Mouse (Mus musculus) layer of hippocampus, postnatal 25 days (tissue): ENCODE data around the gene Gm49601. TPM values are rescaled to one million over a fixed set of nuclear protein-coding genes. Genes with fewer than 3 reads are reported as not detected.

Experiments
- DNase-seq, 2 experiments: peaks; one replicate each; pipeline ENCODE4 v3.0.0; 2022; ENCODE audit warnings: mixed read lengths in 2 of 2, low spot score in 1 of 2; ENCODE audit errors: extremely low spot score in 1 of 2
- total RNA-seq, 2 experiments: library from RNA; stranded (reverse); gene quantifications; 2 replicates each; pipeline ENCODE4 v1.2.3; 2021

Gene Gm49601
- total RNA-seq, 2 experiments from 2014 or later: 179 to 190 TPM

GRCm38 (mm10) chr16:18583673-18584357 is 42.4 kb downstream of the Gm49601 start:
- DNase-seq: no peak

- DNase-seq: no peak
These were observed 43.1 kb downstream of the Gm49601 start for GRCm38 (mm10) chr16:18583169-18583568.

- DNase-seq: no peak
These were observed 43.6 kb downstream of the Gm49601 start for GRCm38 (mm10) chr16:18582426-18583148.

- peak in 1 of 2 experiments; percentile 10 for DNase-seq
These were observed 44.5 kb downstream of the Gm49601 start for GRCm38 (mm10) chr16:18581623-18582205.

GRCm38 (mm10) chr16:18581050-18581622 is 45.1 kb downstream of the Gm49601 start:
- no peak for DNase-seq

GRCm38 (mm10) chr16:18580389-18580788 is 45.8 kb downstream of the Gm49601 start:
- no peak for DNase-seq

- DNase-seq: no peak
These were observed 48.5 kb downstream of the Gm49601 start for GRCm38 (mm10) chr16:18577599-18578160.

- DNase-seq: no peak
These were observed 49.2 kb downstream of the Gm49601 start for GRCm38 (mm10) chr16:18577071-18577470.

- no peak for DNase-seq
These were observed 52.0 kb downstream of the Gm49601 start for GRCm38 (mm10) chr16:18574196-18574595.

Other genes with a start within 250 kb of the Gm49601 start
- gene Txnrd2, start 200.0 kb downstream of the Gm49601 start, total RNA-seq: 10 to 100 TPM; 19.1 to 21.8 TPM
- 10 to 100 TPM; 71.8 to 81.3 TPM for gene Comt, start 199.6 kb downstream of the Gm49601 start, total RNA-seq
- gene Gnb1l, start 127.7 kb downstream of the Gm49601 start, total RNA-seq: 1 to 10 TPM; 6.5 to 7.1 TPM
- gene Rtl10, start 127.5 kb downstream of the Gm49601 start, total RNA-seq: 1 to 10 TPM; 7.9 to 8.7 TPM
- gene Tbx1, start 35.8 kb downstream of the Gm49601 start, total RNA-seq: under 1 TPM; 0.77 to 0.91 TPM
- gene Gp1bb, start 4.0 kb downstream of the Gm49601 start, total RNA-seq: 1 to 10 TPM; 1.2 TPM
- gene Sept5, start 3.5 kb upstream of the Gm49601 start, total RNA-seq: 100 to 1,000 TPM; 600 to 645 TPM
- gene Cldn5, start 150.4 kb upstream of the Gm49601 start, total RNA-seq: 10 to 100 TPM; 53.6 to 57.3 TPM
- gene Ufd1, start 185.4 kb upstream of the Gm49601 start, total RNA-seq: 100 to 1,000 TPM; 101 to 103 TPM
- gene Cdc45, start 185.6 kb upstream of the Gm49601 start, total RNA-seq: 1 to 10 TPM; 1.7 to 1.9 TPM
- 10 to 100 TPM; 23.8 to 28.2 TPM for gene 2510002D24Rik, start 210.2 kb upstream of the Gm49601 start, total RNA-seq
- 1 to 10 TPM; 7.7 to 9.8 TPM for gene Gm28539, start 210.2 kb upstream of the Gm49601 start, total RNA-seq